Mouse (Mus musculus): ENCODE results near the gene Tunar. TPM values are rescaled to one million over a fixed set of nuclear protein-coding genes. Genes with fewer than 3 reads are reported as not detected.

The Tunar gene
- not detected in 2 replicates for total RNA-seq (2014; fragmentation: Nextera tagmentation)
- total RNA-seq (2017) = 0.11 and 0.12 TPM in 2 replicates
- not detected in 2 replicates for polyA plus RNA-seq (2012)

- Histone ChIP-seq H3K36me3 (replicated peaks) (no peaks in the 10 kb centered on the region), H3K9me3 (replicated peaks) (peaks cover 96% of the 10 kb centered on the region), H3K4me1 (ENCODE audit: insufficient read depth, low read depth, low read length) (no peaks in the 10 kb centered on the region), H3K4me3 (ENCODE audit: low read depth, low read length) (no peak within 1 kb of the TSS), H3K27me3 (ENCODE audit: insufficient read depth, low read length) (no peaks in the 10 kb centered on the region)
- DNase-seq (ENCODE audit: low spot score) (no peak), ATAC-seq (ENCODE audit: extremely low read depth, insufficient number of reproducible peaks, low FRiP score, poor library complexity, severe bottlenecking) (no peak)
- no peak for TF ChIP-seq CTCF (IDR thresholded peaks at IDR 0.05; ENCODE audit: low read depth, low read length)
- no peak for TF ChIP-seq TAL1 (conservative IDR thresholded peaks at IDR 0.05; ENCODE audit: low read depth, low read length)
- no peak for TF ChIP-seq GATA2 (IDR thresholded peaks at IDR 0.05; ENCODE audit: borderline replicate concordance, low read depth, low read length)
- no peak for TF ChIP-seq GATA1 (IDR thresholded peaks at IDR 0.05; ENCODE audit: borderline replicate concordance, low read length)
- TF ChIP-seq POLR2AphosphoS5 (IDR thresholded peaks at IDR 0.05; ENCODE audit: insufficient replicate concordance, low read depth, low read length) = no peak
Observed at GRCm38 (mm10) chr12:105333570-105333969, at the start of gene Tunar. Gene Tunar, plus strand, starts transcription at chr12:105333870.

- H3K4me3 ChIP-seq (ENCODE audit: low read depth, low read length) = no peak overlapping the region
- no peaks in the 10 kb centered on the region for H3K36me3 ChIP-seq (replicated peaks)
- TF ChIP-seq GATA2 (IDR thresholded peaks at IDR 0.05; ENCODE audit: borderline replicate concordance, low read depth, low read length) = no peak
- no peak for TF ChIP-seq GATA1 (IDR thresholded peaks at IDR 0.05; ENCODE audit: borderline replicate concordance, low read length)
- TF ChIP-seq TAL1 (conservative IDR thresholded peaks at IDR 0.05; ENCODE audit: low read depth, low read length) = no peak
- no peaks in the 10 kb centered on the region for H3K4me1 ChIP-seq (ENCODE audit: insufficient read depth, low read depth, low read length)
- H3K9me3 ChIP-seq (replicated peaks) = peaks cover 91% of the 10 kb centered on the region
- no peak for ATAC-seq (ENCODE audit: extremely low read depth, insufficient number of reproducible peaks, low FRiP score, poor library complexity, severe bottlenecking)
- DNase-seq (ENCODE audit: low spot score) = no peak
- H3K27me3 ChIP-seq (ENCODE audit: insufficient read depth, low read length) = no peaks in the 10 kb centered on the region
Observed at GRCm38 (mm10) chr12:105312571-105313035, 21.1 kb upstream of the Tunar start.

- peaks cover 82% of the 10 kb centered on the region for H3K9me3 ChIP-seq (replicated peaks)
- no peak for DNase-seq (ENCODE audit: low spot score)
- no peaks in the 10 kb centered on the region for H3K36me3 ChIP-seq (replicated peaks)
- no peaks in the 10 kb centered on the region for H3K27me3 ChIP-seq (ENCODE audit: insufficient read depth, low read length)
- no peaks in the 10 kb centered on the region for H3K4me1 ChIP-seq (ENCODE audit: insufficient read depth, low read depth, low read length)
- TF ChIP-seq GATA2 (IDR thresholded peaks at IDR 0.05; ENCODE audit: borderline replicate concordance, low read depth, low read length) = no peak
- TF ChIP-seq GATA1 (IDR thresholded peaks at IDR 0.05; ENCODE audit: borderline replicate concordance, low read length) = no peak
- no peak for TF ChIP-seq POLR2AphosphoS5 (IDR thresholded peaks at IDR 0.05; ENCODE audit: insufficient replicate concordance, low read depth, low read length)
- no peak for TF ChIP-seq CTCF (IDR thresholded peaks at IDR 0.05; ENCODE audit: low read depth, low read length)
- TF ChIP-seq TAL1 (conservative IDR thresholded peaks at IDR 0.05; ENCODE audit: low read depth, low read length) = no peak
- ATAC-seq (ENCODE audit: extremely low read depth, insufficient number of reproducible peaks, low FRiP score, poor library complexity, severe bottlenecking) = no peak
- H3K4me3 ChIP-seq (ENCODE audit: low read depth, low read length) = no peak overlapping the region
Observed at GRCm38 (mm10) chr12:105314328-105314727, 19.3 kb upstream of the Tunar start.

- Histone ChIP-seq H3K27me3 (ENCODE audit: insufficient read depth, low read length) (no peaks in the 10 kb centered on the region), H3K4me3 (ENCODE audit: low read depth, low read length) (no peak overlapping the region), H3K9me3 (replicated peaks) (peaks cover 70% of the 10 kb centered on the region), H3K4me1 (ENCODE audit: insufficient read depth, low read depth, low read length) (no peaks in the 10 kb centered on the region), H3K36me3 (replicated peaks) (no peaks in the 10 kb centered on the region)
- TF ChIP-seq GATA1 (IDR thresholded peaks at IDR 0.05; ENCODE audit: borderline replicate concordance, low read length) (no peak), POLR2AphosphoS5 (IDR thresholded peaks at IDR 0.05; ENCODE audit: insufficient replicate concordance, low read depth, low read length) (no peak), CTCF (IDR thresholded peaks at IDR 0.05; ENCODE audit: low read depth, low read length) (no peak), TAL1 (conservative IDR thresholded peaks at IDR 0.05; ENCODE audit: low read depth, low read length) (no peak), GATA2 (IDR thresholded peaks at IDR 0.05; ENCODE audit: borderline replicate concordance, low read depth, low read length) (no peak)
- DNase-seq (ENCODE audit: low spot score) (no peak), ATAC-seq (ENCODE audit: extremely low read depth, insufficient number of reproducible peaks, low FRiP score, poor library complexity, severe bottlenecking) (0 out of 2 replicates have a peak, but pooled peaks have one; percentile 18)
Observed at GRCm38 (mm10) chr12:105322160-105322559, 11.5 kb upstream of the Tunar start.

GRCm38 (mm10) chr12:105327051-105327450 is 6.6 kb upstream of the Tunar start:
- no peak for TF ChIP-seq GATA1 (IDR thresholded peaks at IDR 0.05; ENCODE audit: borderline replicate concordance, low read length)
- no peak for TF ChIP-seq POLR2AphosphoS5 (IDR thresholded peaks at IDR 0.05; ENCODE audit: insufficient replicate concordance, low read depth, low read length)
- TF ChIP-seq GATA2 (IDR thresholded peaks at IDR 0.05; ENCODE audit: borderline replicate concordance, low read depth, low read length) = no peak
- no peak for TF ChIP-seq TAL1 (conservative IDR thresholded peaks at IDR 0.05; ENCODE audit: low read depth, low read length)
- no peak for TF ChIP-seq CTCF (IDR thresholded peaks at IDR 0.05; ENCODE audit: low read depth, low read length)
- H3K9me3 ChIP-seq (replicated peaks) = peaks cover 89% of the 10 kb centered on the region
- ATAC-seq (ENCODE audit: extremely low read depth, insufficient number of reproducible peaks, low FRiP score, poor library complexity, severe bottlenecking) (no peak), DNase-seq (ENCODE audit: low spot score) (no peak)
- no peaks in the 10 kb centered on the region for H3K4me1 ChIP-seq (ENCODE audit: insufficient read depth, low read depth, low read length)
- H3K4me3 ChIP-seq (ENCODE audit: low read depth, low read length) = no peak overlapping the region
- no peaks in the 10 kb centered on the region for H3K36me3 ChIP-seq (replicated peaks)
- H3K27me3 ChIP-seq (ENCODE audit: insufficient read depth, low read length) = no peaks in the 10 kb centered on the region

GRCm38 (mm10) chr12:105328396-105328795 is 5.3 kb upstream of the Tunar start:
- ATAC-seq (ENCODE audit: extremely low read depth, insufficient number of reproducible peaks, low FRiP score, poor library complexity, severe bottlenecking) = no peak
- Histone ChIP-seq H3K4me1 (ENCODE audit: insufficient read depth, low read depth, low read length) (no peaks in the 10 kb centered on the region), H3K9me3 (replicated peaks) (peaks cover 91% of the 10 kb centered on the region), H3K36me3 (replicated peaks) (no peaks in the 10 kb centered on the region), H3K27me3 (ENCODE audit: insufficient read depth, low read length) (no peaks in the 10 kb centered on the region), H3K4me3 (ENCODE audit: low read depth, low read length) (no peak overlapping the region)
- no peak for TF ChIP-seq TAL1 (conservative IDR thresholded peaks at IDR 0.05; ENCODE audit: low read depth, low read length)
- TF ChIP-seq CTCF (IDR thresholded peaks at IDR 0.05; ENCODE audit: low read depth, low read length) = no peak
- no peak for TF ChIP-seq GATA1 (IDR thresholded peaks at IDR 0.05; ENCODE audit: borderline replicate concordance, low read length)
- TF ChIP-seq GATA2 (IDR thresholded peaks at IDR 0.05; ENCODE audit: borderline replicate concordance, low read depth, low read length) = no peak
- TF ChIP-seq POLR2AphosphoS5 (IDR thresholded peaks at IDR 0.05; ENCODE audit: insufficient replicate concordance, low read depth, low read length) = no peak
- DNase-seq (ENCODE audit: low spot score) = no peak

Measured in G1E (cell line).